Mouse (Mus musculus): ENCODE measurements at regions not wholly inside any gene's neighbourhood (a gene's known extent, or its start where the extent isn't known, plus 50 kb on each side); places are given as distances from the start of the nearest gene placed in this dataset.

DNA sequence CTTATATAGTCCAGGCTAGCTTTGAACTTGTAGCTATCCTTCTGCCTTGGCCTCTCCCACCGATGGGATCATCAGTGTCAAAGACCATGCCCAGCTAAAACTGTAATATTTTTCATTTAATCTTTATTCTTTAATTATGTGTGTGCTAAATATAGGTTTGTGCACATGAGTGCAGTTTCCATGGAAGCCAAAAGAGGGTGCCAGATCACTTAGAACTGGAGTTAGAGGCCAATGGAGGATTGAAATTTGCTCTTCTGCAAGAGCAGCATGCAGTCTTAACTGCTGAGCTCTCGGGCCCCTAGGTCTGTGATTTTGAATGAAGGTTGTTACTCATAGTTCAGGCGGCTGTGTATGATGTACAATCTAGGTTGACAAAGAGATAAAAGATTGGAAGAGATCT, 66.6 kb upstream of the Slc22a22 start:
- no peak for DNase-seq (ENCODE audit: low spot score in 2 of 2)

DNA sequence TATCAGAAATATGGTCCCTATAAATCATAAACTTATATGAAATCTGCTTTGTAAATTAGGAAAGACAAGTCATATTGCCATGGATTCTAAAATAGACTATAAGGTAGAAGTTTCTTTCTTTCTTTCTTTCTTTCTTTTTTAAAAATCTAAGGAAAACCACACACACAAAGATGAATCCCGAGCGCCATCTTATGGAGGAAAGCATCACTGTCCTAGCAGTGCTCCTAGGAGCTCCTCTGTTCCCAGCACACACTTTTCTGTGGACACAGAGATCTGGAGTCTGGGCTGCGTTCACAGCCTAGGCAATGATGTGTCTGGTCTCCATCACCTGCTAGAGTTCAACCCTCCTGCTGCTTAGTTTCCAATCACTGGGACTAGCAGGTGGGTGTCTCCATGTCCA, 65.2 kb upstream of the Slc22a22 start:
- no peak for DNase-seq (ENCODE audit: low spot score in 2 of 2)

DNA sequence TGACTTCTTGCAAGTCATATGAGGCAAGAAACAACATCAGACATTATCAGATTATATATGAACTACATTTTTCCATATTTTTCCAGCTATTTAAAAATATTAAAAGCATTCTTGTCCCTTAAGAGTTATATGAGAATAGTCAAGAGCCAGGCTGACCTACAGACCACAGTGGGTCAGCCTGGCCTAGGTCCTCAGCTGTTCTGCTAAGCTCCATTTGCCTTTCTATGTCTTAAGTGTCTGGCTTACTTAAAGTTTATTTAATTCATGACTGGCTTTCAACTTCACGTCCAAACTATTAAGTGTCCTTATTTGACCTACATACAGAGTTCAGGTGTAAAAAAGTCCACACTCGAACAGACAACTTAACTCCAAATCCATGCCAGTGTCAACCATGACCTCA, 58.1 kb upstream of the Slc22a22 start:
- DNase-seq (ENCODE audit: low spot score in 2 of 2), result no peak
